Mouse (Mus musculus) brain, embryonic 14.5 days (tissue): ENCODE data around the gene Them7.

Source experiments
- CTCF ChIP-seq: fragments of 200-500 bp; IDR thresholded peaks from 2 replicates; pipeline ENCODE4 v1.5.1; 2012; ENCODE audit warnings: inconsistent platforms, mild to moderate bottlenecking, moderate library complexity, borderline replicate concordance; ENCODE audit not compliant: insufficient read depth, insufficient read length; ENCODE audit errors: extremely low read depth
- POLR2A ChIP-seq: fragments of 200-500 bp; IDR thresholded peaks from 2 replicates; pipeline ENCODE4 v1.6.1; 2012; ENCODE audit warnings: mild to moderate bottlenecking, inconsistent platforms, borderline replicate concordance; ENCODE audit not compliant: poor library complexity, insufficient read depth, insufficient read length, severe bottlenecking; ENCODE audit errors: extremely low read depth

DNA sequence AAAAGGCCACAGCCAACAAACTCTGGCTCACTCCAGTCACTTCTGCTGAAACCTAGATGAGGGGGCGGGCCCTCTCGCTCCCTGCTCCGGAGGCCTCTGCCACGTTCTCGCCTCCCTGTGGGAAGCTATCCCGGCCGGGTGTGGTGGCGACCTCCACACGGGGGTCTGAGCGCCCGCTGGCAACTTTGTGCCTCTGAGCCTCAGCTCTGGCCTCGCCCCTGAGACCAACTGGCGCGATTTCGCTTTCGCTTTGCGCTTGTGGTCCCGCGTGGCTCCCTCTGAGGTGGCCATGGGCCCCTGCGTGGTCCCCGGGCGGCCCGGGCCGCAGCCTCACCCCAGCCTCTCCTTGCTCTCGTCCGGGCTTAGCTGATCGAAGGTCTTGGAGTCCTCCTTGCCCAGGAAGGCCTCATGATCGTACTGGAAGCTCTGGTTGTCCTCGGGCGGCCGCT lies 174.5 kb downstream of the Them7 start:
- TF ChIP-seq POLR2A, result no peak
- TF ChIP-seq CTCF, result no peak
